Mouse (Mus musculus): ENCODE data around the gene Col6a6.

DNA sequence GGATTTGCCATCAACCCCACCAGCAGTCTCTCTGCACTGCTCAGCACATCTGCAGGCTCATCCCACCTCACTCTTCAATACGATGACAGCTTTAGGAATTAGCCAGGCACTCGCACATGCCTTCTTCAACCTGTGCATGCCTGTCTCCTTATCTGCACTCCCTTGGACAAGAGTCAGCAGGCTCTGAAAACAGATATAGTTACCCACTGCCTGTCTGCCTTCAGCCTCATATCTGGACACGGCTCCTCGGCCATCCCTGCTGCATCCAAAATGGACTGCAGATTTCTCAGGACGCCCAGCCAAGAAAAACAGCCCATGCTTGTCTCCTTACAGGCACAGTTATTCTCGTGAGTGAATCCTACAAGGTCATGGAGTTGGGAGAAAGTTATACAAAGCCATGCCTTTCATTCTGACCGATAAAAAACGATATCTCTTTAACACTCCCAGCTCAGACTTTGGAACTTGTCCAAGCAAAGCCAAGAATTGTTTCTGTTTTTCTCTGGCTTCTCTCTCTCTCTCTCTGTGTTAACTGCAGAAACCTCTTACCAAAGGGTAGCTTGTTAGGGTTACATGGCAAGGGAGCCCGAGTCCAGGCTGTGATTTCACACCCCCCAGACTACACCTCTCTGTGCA lies 130.1 kb downstream of the Col6a6 start:
- TF ChIP-seq CTCF (IDR thresholded peaks at IDR 0.05; ENCODE audit: borderline replicate concordance, control insufficient read depth, extremely low read depth, insufficient read depth, low read length, poor library complexity) (no peak), POLR2A (IDR thresholded peaks at IDR 0.05; ENCODE audit: control insufficient read depth, extremely low read depth, insufficient read depth, low read length, poor library complexity) (no peak)

All from thymus, adult 2 months (tissue).